Mouse (Mus musculus) stomach, postnatal 0 days (tissue): ENCODE results near the gene Abhd15.

ENCODE experiments used
- CTCF ChIP-seq: IDR thresholded peaks from 2 replicates; pipeline ENCODE4 v1.5.1; 2016; ENCODE audit warnings: antibody characterized with exemption, low read depth, mild to moderate bottlenecking, moderate library complexity
- EP300 ChIP-seq: optimal IDR thresholded peaks from 2 replicates; pipeline ENCODE3; 2016; ENCODE audit warnings: antibody characterized with exemption

DNA sequence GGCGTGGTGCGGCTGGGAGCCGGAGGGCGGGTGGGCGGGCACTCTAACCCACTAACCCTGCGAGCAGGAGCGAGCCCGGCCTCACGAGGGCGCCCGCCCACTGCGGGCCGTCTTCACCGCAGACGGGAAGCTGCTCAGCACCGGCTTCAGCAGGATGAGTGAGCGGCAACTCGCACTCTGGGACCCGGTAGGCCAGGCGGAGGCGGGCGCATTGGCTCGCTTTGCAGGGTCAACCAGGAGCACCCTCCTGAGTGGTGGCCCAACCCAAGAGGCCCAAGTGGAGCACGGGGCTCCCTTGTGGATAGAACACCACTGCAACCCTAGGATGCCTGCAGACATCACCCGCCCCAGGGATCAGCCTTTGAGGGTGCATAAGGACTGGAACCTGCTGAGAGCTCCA is 47.8 kb upstream of the Abhd15 start:
- TF ChIP-seq CTCF (peak; percentile 72), EP300 (no peak)
